In genomic region chr2:152293727-152294475, GRCm38 (mm10) we compare ENCODE assay signal across 8 mouse cellular contexts. TPM values are rescaled to one million over a fixed set of nuclear protein-coding genes. Genes with fewer than 3 reads are reported as not detected.
DNase-seq lines count a peak whose midpoint lies in the region; ATAC-seq and TF ChIP-seq lines count a peak whose summit lies in the region.

TSS of gene Tbc1d20 (plus strand) at chr2:152293828.

- peak within 1 kb of the TSS; percentile 94 for H3K9ac ChIP-seq in heart, embryonic 15.5 days
- peak within 1 kb of the TSS; percentile 78 for H3K9ac ChIP-seq in liver, embryonic 14.5 days (replicated peaks)
- peak within 1 kb of the TSS; percentile 86 for H3K9ac ChIP-seq in neural tube, embryonic 11.5 days (ENCODE audit: low read length)
- peak within 1 kb of the TSS; percentile 96 for H3K9ac ChIP-seq in stomach, postnatal 0 days (ENCODE audit: low read length)

- ATAC-seq in CD4-positive, CD25-positive, alpha-beta regulatory T cell, adult 4 months: peak; percentile 92
- ATAC-seq in heart, embryonic 15.5 days (replicated peaks; ENCODE audit: insufficient number of reproducible peaks, insufficient read depth, low FRiP score, low read depth): peak; percentile 99
- peak; percentile 98 for ATAC-seq in liver, embryonic 14.5 days (ENCODE audit: insufficient read depth)
- ATAC-seq in neural tube, embryonic 11.5 days (ENCODE audit: insufficient read depth, low FRiP score, low TSS enrichment): peak; percentile 95
- ATAC-seq in stomach, postnatal 0 days (ENCODE audit: low FRiP score, low TSS enrichment): peak; percentile 97

- H3K4me2 ChIP-seq in heart, embryonic 15.5 days: peak within 1 kb of the TSS; percentile 74
- H3K4me2 ChIP-seq in liver, embryonic 14.5 days (ENCODE audit: low read depth): peak within 1 kb of the TSS; percentile 80
- H3K4me2 ChIP-seq in neural tube, embryonic 11.5 days (ENCODE audit: low read depth): peak within 1 kb of the TSS; percentile 70
- H3K4me2 ChIP-seq in stomach, postnatal 0 days (replicated peaks; ENCODE audit: low read depth): peak within 1 kb of the TSS; percentile 75

- DNase-seq in c-Kit-negative CD71-positive TER-119-positive erythroid progenitor cells, embryonic 14.5 days (ENCODE audit: low read depth, low spot score): peak; percentile 83
- DNase-seq in forebrain, embryonic 10.5 days (ENCODE audit: extremely low spot score, low spot score): peak; percentile 90
- peak; percentile 90 to 96 for DNase-seq in kidney, postnatal 25 days
- peak; percentile 81 to 84 (median 81) for DNase-seq in liver, embryonic 14.5 days (ENCODE audit: low read depth in 3 of 3, low spot score in 3 of 3)
- DNase-seq in neural tube, embryonic 11.5 days (ENCODE audit: low spot score): peak; percentile 95
- peak; percentile 92 for DNase-seq in stomach, postnatal 0 days (ENCODE audit: low spot score)

- H3K36me3 ChIP-seq in forebrain, embryonic 10.5 days (replicated peaks): peaks cover 10% of the 10 kb centered on the region
- no peaks in the 10 kb centered on the region for H3K36me3 ChIP-seq in heart, embryonic 15.5 days
- no peaks in the 10 kb centered on the region for H3K36me3 ChIP-seq in liver, embryonic 14.5 days (replicated peaks; ENCODE audit: control insufficient read depth, insufficient read depth, low read depth)
- H3K36me3 ChIP-seq in neural tube, embryonic 11.5 days (ENCODE audit: control insufficient read depth, insufficient read depth, low read length): no peaks in the 10 kb centered on the region
- no peaks in the 10 kb centered on the region for H3K36me3 ChIP-seq in stomach, postnatal 0 days (ENCODE audit: control insufficient read depth, insufficient read depth, low read length)

- WGBS in forebrain, embryonic 10.5 days: under 1% methylated on average over 69 of the region's 70 CpGs
- WGBS in heart, embryonic 15.5 days: under 1% methylated on average over 68 of the region's 70 CpGs
- WGBS in liver, embryonic 14.5 days (ENCODE audit: insufficient replicate concordance): under 1% methylated on average over 46 of the region's 70 CpGs
- WGBS in neural tube, embryonic 11.5 days: under 1% methylated on average over 56 of the region's 70 CpGs
- WGBS in stomach, postnatal 0 days: under 1% methylated on average over 70 of the region's 70 CpGs

- no peak for TF ChIP-seq EP300 in liver, embryonic 14.5 days (IDR thresholded peaks at IDR 0.05; ENCODE audit: low read depth)
- no peak for TF ChIP-seq EP300 in stomach, postnatal 0 days (optimal IDR thresholded peaks at IDR 0.05)

- peak within 1 kb of the TSS; percentile 95 for H3K27ac ChIP-seq in forebrain, embryonic 10.5 days
- H3K27ac ChIP-seq in heart, embryonic 15.5 days: peak within 1 kb of the TSS; percentile 94
- H3K27ac ChIP-seq in liver, embryonic 14.5 days: peak within 1 kb of the TSS; percentile 12
- peak within 1 kb of the TSS; percentile 67; the same call in 1 of the 2 replicates for H3K27ac ChIP-seq in neural tube, embryonic 11.5 days (ENCODE audit: low read depth, low read length)
- H3K27ac ChIP-seq in stomach, postnatal 0 days (replicated peaks): peak within 1 kb of the TSS; percentile 94

- H3K4me1 ChIP-seq in forebrain, embryonic 10.5 days: peaks cover 20% of the 10 kb centered on the region
- H3K4me1 ChIP-seq in heart, embryonic 15.5 days (replicated peaks): peaks cover 31% of the 10 kb centered on the region
- peaks cover 4 to 17% of the 10 kb centered on the region in 2 experiments for H3K4me1 ChIP-seq in liver, embryonic 14.5 days (replicated peaks; ENCODE audit: control insufficient read depth in 2 of 2, insufficient read depth in 2 of 2, low read length in 1 of 2)
- H3K4me1 ChIP-seq in neural tube, embryonic 11.5 days (ENCODE audit: control insufficient read depth, insufficient read depth, low read length): peaks cover 8% of the 10 kb centered on the region; the same call in 1 of the 2 replicates
- 0 out of 2 replicates have a peak, but pooled peaks cover 4% of the 10 kb centered on the region for H3K4me1 ChIP-seq in stomach, postnatal 0 days (replicated peaks; ENCODE audit: control insufficient read depth, insufficient read depth)

- peak within 1 kb of the TSS; percentile 92 for H3K4me3 ChIP-seq in forebrain, embryonic 10.5 days
- H3K4me3 ChIP-seq in heart, embryonic 15.5 days: peak within 1 kb of the TSS; percentile 88
- H3K4me3 ChIP-seq in liver, embryonic 14.5 days (ENCODE audit: insufficient read depth in 1 of 2, low read depth in 2 of 2, low read length in 2 of 2): peak within 1 kb of the TSS; percentile 74 to 84
- H3K4me3 ChIP-seq in neural tube, embryonic 11.5 days (ENCODE audit: low read depth, low read length): peak within 1 kb of the TSS; percentile 85
- peak within 1 kb of the TSS; percentile 91 for H3K4me3 ChIP-seq in stomach, postnatal 0 days (ENCODE audit: low read depth, low read length)

- H3K27me3 ChIP-seq in forebrain, embryonic 10.5 days (ENCODE audit: poor library complexity, severe bottlenecking): no peaks in the 10 kb centered on the region
- no peaks in the 10 kb centered on the region for H3K27me3 ChIP-seq in heart, embryonic 15.5 days
- no peaks in the 10 kb centered on the region for H3K27me3 ChIP-seq in liver, embryonic 14.5 days (ENCODE audit: control insufficient read depth, insufficient read depth, low read length)
- H3K27me3 ChIP-seq in neural tube, embryonic 11.5 days (ENCODE audit: control insufficient read depth, insufficient read depth, low read length): no peaks in the 10 kb centered on the region
- no peaks in the 10 kb centered on the region for H3K27me3 ChIP-seq in stomach, postnatal 0 days (ENCODE audit: control insufficient read depth, insufficient read depth, low read length)

- TF ChIP-seq CTCF in liver, embryonic 14.5 days (IDR thresholded peaks at IDR 0.05; ENCODE audit: low read depth): no peak
- TF ChIP-seq CTCF in stomach, postnatal 0 days (IDR thresholded peaks at IDR 0.05; ENCODE audit: low read depth): no peak

- no peaks in the 10 kb centered on the region for H3K9me3 ChIP-seq in forebrain, embryonic 10.5 days
- no peaks in the 10 kb centered on the region for H3K9me3 ChIP-seq in heart, embryonic 15.5 days (replicated peaks)
- H3K9me3 ChIP-seq in liver, embryonic 14.5 days (ENCODE audit: control insufficient read depth, low read length): no peaks in the 10 kb centered on the region
- no peaks in the 10 kb centered on the region for H3K9me3 ChIP-seq in neural tube, embryonic 11.5 days (ENCODE audit: control insufficient read depth, low read length)
- no peaks in the 10 kb centered on the region for H3K9me3 ChIP-seq in stomach, postnatal 0 days (ENCODE audit: control insufficient read depth, low read length)

RNA-seq across cellular contexts. Expression of gene Tbc1d20, which starts in this region (rescaled TPM):
- polyA plus RNA-seq in CD4-positive, CD25-positive, alpha-beta regulatory T cell, adult 4 months (2017; shearing (Covaris generic)): 10 to 100 TPM; 19.5 to 21.3 TPM
- 28.4 and 28.6 TPM in 2 replicates for polyA plus RNA-seq in forebrain, embryonic 10.5 days (2016; fragmentation: Nextera tagmentation; extraction: Ambion mirVana)
- 28.8 and 35.4 TPM in 2 replicates for polyA plus RNA-seq in heart, embryonic 15.5 days (2015; fragmentation: Nextera tagmentation; extraction: Ambion mirVana)
- polyA plus RNA-seq in liver, embryonic 14.5 days (2012; rRNA removed): 9.5 and 10.1 TPM in 2 replicates
- 5.3 and 5.7 TPM in 2 replicates for polyA plus RNA-seq in liver, embryonic 14.5 days (2014; fragmentation: Nextera tagmentation; extraction: Ambion mirVana)
- polyA plus RNA-seq in neural tube, embryonic 11.5 days (2014; fragmentation: Nextera tagmentation; extraction: Ambion mirVana): 30.0 and 30.4 TPM in 2 replicates
- polyA plus RNA-seq in stomach, postnatal 0 days (2015; fragmentation: Nextera tagmentation; extraction: Ambion mirVana): 22.6 and 24.8 TPM in 2 replicates

Comparison
In these comparisons a context has a peak if more than half of its experiments do, and no peak if none do; other contexts are left out.
1. Peak in every context shown above with its lines: DNase-seq, ATAC-seq, H3K4me3 ChIP-seq and H3K27ac ChIP-seq.
2. H3K27ac ChIP-seq: peak in every context shown above with its lines; median percentile 95 in forebrain, embryonic 10.5 days; 94 in heart, embryonic 15.5 days; 94 in stomach, postnatal 0 days; 67 in neural tube, embryonic 11.5 days; 12 in liver, embryonic 14.5 days.